Mouse (Mus musculus) macrophage (primary cell): Measurements from ENCODE around the gene Smurf2. TPM values are rescaled to one million over a fixed set of nuclear protein-coding genes. Genes with fewer than 3 reads are reported as not detected.

Source experiments
- polyA plus RNA-seq: library from polyadenylated mRNA; stranded (reverse); fragments of 250-400 nt; gene quantifications from 3 replicates; pipeline ENCODE4 v1.2.4, GENCODE M21; 2018; ENCODE audit warnings: inconsistent platforms

Gene Smurf2
- polyA plus RNA-seq, 1 experiment from 2014 or later: 13.7 TPM

Other genes with a start within 250 kb of the Smurf2 start
- 0.71 to 1.5 TPM (median 0.98 TPM) in 3 replicates for gene Pecam1, start 170.1 kb downstream of the Smurf2 start, polyA plus RNA-seq
- 97.9 to 163 TPM (median 103 TPM) in 3 replicates for gene Milr1, start 169.5 kb downstream of the Smurf2 start, polyA plus RNA-seq
- 1.2 to 4.5 TPM (median 1.9 TPM) in 3 replicates for gene Polg2, start 141.2 kb downstream of the Smurf2 start, polyA plus RNA-seq
- 399 to 726 TPM (median 627 TPM) in 3 replicates for gene Ddx5, start 131.5 kb downstream of the Smurf2 start, polyA plus RNA-seq
- gene Cep95, start 131.5 kb downstream of the Smurf2 start, polyA plus RNA-seq: 6.7 to 17.1 TPM (median 14.3 TPM) in 3 replicates
- gene Kpna2, start 78.8 kb upstream of the Smurf2 start, polyA plus RNA-seq: 36.6 to 71.0 TPM (median 57.2 TPM) in 3 replicates
- 0.27 to 0.42 TPM (median 0.29 TPM) in 3 replicates for gene 1810010H24Rik, start 105.0 kb upstream of the Smurf2 start, polyA plus RNA-seq
- gene Bptf, start 211.4 kb upstream of the Smurf2 start, polyA plus RNA-seq: 25.0 to 37.1 TPM (median 25.6 TPM) in 3 replicates